Mouse (Mus musculus): ENCODE results near the gene Camk2n2. TPM values are rescaled to one million over a fixed set of nuclear protein-coding genes. Genes with fewer than 3 reads are reported as not detected.
"Not testable (repeated sequence)": the region's sequence is repeated elsewhere in the genome, so short reads cannot be mapped to it uniquely, and the experiment has no call there.

The Camk2n2 gene
- polyA plus RNA-seq (2014; fragmentation: Nextera tagmentation; extraction: Ambion mirVana): 1.6 and 1.7 TPM in 2 replicates

DNA sequence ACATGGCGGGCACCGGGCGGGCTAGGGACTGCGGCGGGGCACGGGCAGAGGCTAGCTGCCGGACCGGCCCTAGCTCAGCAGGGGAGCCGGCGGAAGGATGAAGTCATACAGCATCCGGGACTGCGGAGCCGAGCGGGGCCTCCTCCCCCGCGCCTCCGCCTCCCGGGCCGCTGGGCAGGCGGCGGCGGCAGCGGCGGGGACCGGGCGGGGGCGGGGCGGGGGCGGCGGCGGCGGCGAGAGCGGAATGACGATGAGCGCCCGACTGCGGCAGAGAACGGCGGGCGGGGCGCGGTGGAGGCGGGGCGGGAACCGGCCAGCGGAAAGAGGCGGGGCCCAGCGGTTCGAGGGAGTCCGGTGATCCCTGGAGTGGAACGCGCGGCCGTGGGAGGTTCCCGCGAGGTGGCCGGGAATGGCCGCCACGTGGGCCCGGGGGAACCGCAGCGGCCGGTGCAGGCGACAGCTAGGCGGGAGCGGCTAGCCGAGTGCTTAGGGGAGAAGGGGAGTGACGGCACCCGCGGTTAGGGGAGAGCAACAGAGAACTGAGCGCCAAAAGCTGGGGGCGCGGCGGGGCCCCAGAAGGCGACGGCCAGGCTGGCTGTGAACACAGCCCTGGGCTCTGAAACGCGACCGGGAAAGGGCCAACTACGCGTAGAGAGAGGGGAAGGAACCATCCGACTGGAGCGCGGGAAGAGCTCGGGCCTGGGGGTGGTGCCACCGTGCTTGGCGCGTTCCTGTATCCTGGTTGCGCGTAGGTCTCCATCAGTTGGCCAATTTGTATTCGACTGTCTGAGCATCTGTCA, at the start of gene Camk2n2:
Gene Camk2n2, minus strand, starts transcription at position 97 of the 800 bp plus-strand sequence.
- peaks cover 12% of the 10 kb centered on the region for H3K4me1 ChIP-seq (replicated peaks; ENCODE audit: control insufficient read depth, insufficient read depth, low read length)

DNA sequence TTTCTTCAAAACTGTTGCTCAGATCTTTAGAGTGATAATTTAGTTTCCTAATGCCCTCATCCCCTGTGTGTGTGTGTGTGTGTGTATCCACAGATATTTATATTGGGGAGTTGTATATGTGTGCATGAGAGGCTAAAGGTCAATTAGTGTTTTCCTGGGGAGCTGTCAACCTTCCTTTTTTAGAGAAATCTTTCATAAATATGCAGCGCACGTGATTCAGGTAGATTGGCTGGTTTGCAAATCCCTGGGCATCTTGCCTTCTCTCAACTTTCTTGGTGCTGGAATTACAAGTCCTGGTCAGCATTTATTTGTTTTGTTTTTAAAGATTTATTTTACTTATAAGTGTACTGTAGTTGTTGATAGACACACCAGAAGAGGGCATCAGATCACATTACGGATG, 49.2 kb upstream of the Camk2n2 start:
- 92% methylated on average over 3 of the region's 3 CpGs for WGBS
- H3K9me3 ChIP-seq (ENCODE audit: control insufficient read depth, low read length): no peaks in the 10 kb centered on the region
- DNase-seq (ENCODE audit: low spot score): no peak
- H3K4me1 ChIP-seq (replicated peaks; ENCODE audit: control insufficient read depth, insufficient read depth, low read length): peaks cover 12% of the 10 kb centered on the region
- no peak overlapping the region for H3K27ac ChIP-seq (ENCODE audit: low read depth)
- no peak overlapping the region for H3K4me3 ChIP-seq (ENCODE audit: low read depth, low read length)
- peaks cover 10% of the 10 kb centered on the region for H3K36me3 ChIP-seq (ENCODE audit: control insufficient read depth, insufficient read depth, low read length)
- no peak overlapping the region for H3K9ac ChIP-seq (ENCODE audit: low read length)
- no peaks in the 10 kb centered on the region for H3K27me3 ChIP-seq (replicated peaks; ENCODE audit: control insufficient read depth, insufficient read depth, low read length)
- no peak overlapping the region for H3K4me2 ChIP-seq (ENCODE audit: low read length)
- no peak for ATAC-seq (replicated peaks; ENCODE audit: low FRiP score, low TSS enrichment, low read depth)

More for the DNA sequence above, at the start of gene Camk2n2:
- Histone ChIP-seq H3K27ac (ENCODE audit: low read depth) (peak within 1 kb of the TSS; percentile 22; the same call in 1 of the 2 replicates), H3K36me3 (ENCODE audit: control insufficient read depth, insufficient read depth, low read length) (0 out of 2 replicates have a peak, but pooled peaks cover 10% of the 10 kb centered on the region), H3K9ac (ENCODE audit: low read length) (peak within 1 kb of the TSS; percentile 57), H3K27me3 (replicated peaks; ENCODE audit: control insufficient read depth, insufficient read depth, low read length) (peaks cover 35% of the 10 kb centered on the region), H3K4me2 (ENCODE audit: low read length) (peak within 1 kb of the TSS; percentile 98), H3K4me3 (ENCODE audit: low read depth, low read length) (peak within 1 kb of the TSS; percentile 63), H3K9me3 (ENCODE audit: control insufficient read depth, low read length) (no peaks in the 10 kb centered on the region)
- WGBS: under 1% methylated on average over 64 of the region's 92 CpGs
- peak; percentile 72 for DNase-seq (ENCODE audit: low spot score)
- peak; percentile 50 for ATAC-seq (replicated peaks; ENCODE audit: low FRiP score, low TSS enrichment, low read depth)

GRCm38 (mm10) chr16:20668013-20668412, 46.9 kb upstream of the Camk2n2 start, which contains the start of gene Eif4g1:
Gene Eif4g1 (plus strand): TSS chr16:20668313.
- not testable (repeated sequence) for H3K4me2 ChIP-seq (ENCODE audit: low read length); H3K9me3 ChIP-seq (ENCODE audit: control insufficient read depth, low read length); H3K4me1 ChIP-seq (replicated peaks; ENCODE audit: control insufficient read depth, insufficient read depth, low read length); DNase-seq (ENCODE audit: low spot score); ATAC-seq (replicated peaks; ENCODE audit: low FRiP score, low TSS enrichment, low read depth); H3K27me3 ChIP-seq (replicated peaks; ENCODE audit: control insufficient read depth, insufficient read depth, low read length); H3K9ac ChIP-seq (ENCODE audit: low read length); H3K27ac ChIP-seq (ENCODE audit: low read depth); H3K4me3 ChIP-seq (ENCODE audit: low read depth, low read length)
- WGBS: 96% methylated on average over 3 of the region's 6 CpGs
- peaks cover 14% of the 10 kb centered on the region for H3K36me3 ChIP-seq (ENCODE audit: control insufficient read depth, insufficient read depth, low read length)

DNA sequence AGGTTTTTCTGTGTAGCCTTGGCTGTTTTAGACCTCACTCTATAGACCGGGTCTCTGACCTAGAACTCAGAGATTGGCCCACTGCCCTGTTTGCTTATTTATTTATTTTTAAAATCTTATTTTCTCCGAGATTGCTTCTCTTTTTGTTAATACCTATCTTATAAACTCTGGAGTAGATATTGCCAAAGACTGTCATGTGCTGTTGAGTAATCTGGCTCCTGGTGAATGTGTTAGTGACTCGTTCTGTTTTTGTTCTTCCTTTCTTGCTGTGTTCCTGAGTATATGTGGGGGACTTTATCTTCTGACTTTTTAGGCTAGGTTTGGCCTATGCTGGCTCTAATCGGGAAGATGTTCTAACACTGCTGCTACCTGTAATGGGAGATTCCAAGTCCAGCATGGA, 36.6 kb upstream of the Camk2n2 start:
- Histone ChIP-seq H3K9ac (ENCODE audit: low read length) (no peak overlapping the region), H3K9me3 (ENCODE audit: control insufficient read depth, low read length) (no peaks in the 10 kb centered on the region), H3K4me1 (replicated peaks; ENCODE audit: control insufficient read depth, insufficient read depth, low read length) (peaks cover 4% of the 10 kb centered on the region), H3K4me3 (ENCODE audit: low read depth, low read length) (no peak overlapping the region), H3K27ac (ENCODE audit: low read depth) (no peak overlapping the region), H3K27me3 (replicated peaks; ENCODE audit: control insufficient read depth, insufficient read depth, low read length) (no peaks in the 10 kb centered on the region), H3K4me2 (ENCODE audit: low read length) (no peak overlapping the region), H3K36me3 (ENCODE audit: control insufficient read depth, insufficient read depth, low read length) (peaks cover 92% of the 10 kb centered on the region)
- ATAC-seq (replicated peaks; ENCODE audit: low FRiP score, low TSS enrichment, low read depth) (no peak), DNase-seq (ENCODE audit: low spot score) (no peak)
- WGBS: 91% methylated on average over 4 of the region's 4 CpGs

GRCm38 (mm10) chr16:20653315-20653714, 32.2 kb upstream of the Camk2n2 start:
- no peaks in the 10 kb centered on the region for H3K27me3 ChIP-seq (replicated peaks; ENCODE audit: control insufficient read depth, insufficient read depth, low read length)
- 57% methylated on average over 2 of the region's 2 CpGs for WGBS

GRCm38 (mm10) chr16:20651947-20652310, 30.8 kb upstream of the Camk2n2 start:
- ATAC-seq (replicated peaks; ENCODE audit: low FRiP score, low TSS enrichment, low read depth): no peak

More at GRCm38 (mm10) chr16:20653315-20653714, 32.2 kb upstream of the Camk2n2 start:
- no peak overlapping the region for H3K4me2 ChIP-seq (ENCODE audit: low read length)
- peaks cover 9% of the 10 kb centered on the region for H3K4me1 ChIP-seq (replicated peaks; ENCODE audit: control insufficient read depth, insufficient read depth, low read length)
- H3K9ac ChIP-seq (ENCODE audit: low read length): no peak overlapping the region
- DNase-seq (ENCODE audit: low spot score): no peak
- ATAC-seq (replicated peaks; ENCODE audit: low FRiP score, low TSS enrichment, low read depth): no peak
- no peaks in the 10 kb centered on the region for H3K9me3 ChIP-seq (ENCODE audit: control insufficient read depth, low read length)
- no peak overlapping the region for H3K27ac ChIP-seq (ENCODE audit: low read depth)
- peaks cover 49% of the 10 kb centered on the region for H3K36me3 ChIP-seq (ENCODE audit: control insufficient read depth, insufficient read depth, low read length)
- H3K4me3 ChIP-seq (ENCODE audit: low read depth, low read length): no peak overlapping the region

DNA sequence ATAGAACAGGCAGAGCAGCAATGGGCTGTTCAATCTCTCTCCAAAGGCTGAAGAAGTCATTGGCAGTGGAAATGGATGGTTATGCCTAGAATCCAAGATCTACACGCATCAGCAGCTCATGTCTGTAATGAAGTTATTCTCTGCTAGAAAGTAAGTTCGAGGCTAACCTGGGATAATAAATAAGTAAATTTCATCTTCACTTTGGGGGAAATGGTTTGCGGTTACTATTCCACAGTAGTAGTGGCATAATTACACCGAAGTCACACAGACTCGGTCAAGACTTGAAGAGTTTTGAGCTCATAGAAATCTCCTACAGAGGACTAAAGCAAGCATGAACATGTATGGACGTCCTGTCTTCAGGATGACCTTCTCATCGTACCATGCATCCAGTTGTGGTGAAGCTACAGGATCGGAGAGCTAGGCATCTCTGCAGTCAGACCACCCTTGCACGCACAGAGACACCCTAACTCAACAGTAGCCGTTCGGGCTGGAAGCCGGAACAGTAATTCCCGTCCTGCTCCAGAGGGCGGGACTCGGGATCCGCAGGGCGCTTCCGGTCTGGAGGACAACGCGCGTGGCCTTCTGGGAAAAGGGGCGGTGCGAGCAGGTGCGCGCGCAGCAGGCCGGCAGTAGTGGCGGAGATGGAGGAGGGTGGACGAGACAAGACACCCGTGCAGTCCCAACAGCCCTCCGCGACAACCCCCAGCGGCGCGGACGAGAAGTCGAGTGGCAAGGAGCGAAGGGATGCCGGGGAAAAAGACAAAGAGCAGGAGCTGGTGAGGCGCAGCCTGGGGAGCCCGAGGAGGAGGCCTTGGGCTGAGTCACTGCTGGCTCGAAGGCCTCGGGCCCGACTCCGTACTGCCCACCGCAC, 30.2 kb upstream of the Camk2n2 start, which contains the start of gene Psmd2:
Gene Psmd2, plus strand, starts transcription at position 577 of the 871 bp plus-strand sequence.
- Histone ChIP-seq H3K4me2 (ENCODE audit: low read length) (peak within 1 kb of the TSS; percentile 98), H3K4me1 (replicated peaks; ENCODE audit: control insufficient read depth, insufficient read depth, low read length) (peaks cover 9% of the 10 kb centered on the region), H3K27ac (ENCODE audit: low read depth) (peak within 1 kb of the TSS; percentile 43; the same call in 1 of the 2 replicates), H3K9me3 (ENCODE audit: control insufficient read depth, low read length) (no peaks in the 10 kb centered on the region), H3K36me3 (ENCODE audit: control insufficient read depth, insufficient read depth, low read length) (peaks cover 29% of the 10 kb centered on the region), H3K9ac (ENCODE audit: low read length) (peak within 1 kb of the TSS; percentile 80), H3K4me3 (ENCODE audit: low read depth, low read length) (peak within 1 kb of the TSS; percentile 90), H3K27me3 (replicated peaks; ENCODE audit: control insufficient read depth, insufficient read depth, low read length) (no peaks in the 10 kb centered on the region)
- ATAC-seq (replicated peaks; ENCODE audit: low FRiP score, low TSS enrichment, low read depth) (peak; percentile 96), DNase-seq (ENCODE audit: low spot score) (peak; percentile 98)
- 2% methylated on average over 46 of the region's 46 CpGs for WGBS

More at GRCm38 (mm10) chr16:20651947-20652310, 30.8 kb upstream of the Camk2n2 start:
- H3K4me3 ChIP-seq (ENCODE audit: low read depth, low read length): peak overlapping the region; percentile 90
- no peaks in the 10 kb centered on the region for H3K27me3 ChIP-seq (replicated peaks; ENCODE audit: control insufficient read depth, insufficient read depth, low read length)
- H3K36me3 ChIP-seq (ENCODE audit: control insufficient read depth, insufficient read depth, low read length): peaks cover 35% of the 10 kb centered on the region
- H3K4me1 ChIP-seq (replicated peaks; ENCODE audit: control insufficient read depth, insufficient read depth, low read length): peaks cover 9% of the 10 kb centered on the region
- H3K9me3 ChIP-seq (ENCODE audit: control insufficient read depth, low read length): no peaks in the 10 kb centered on the region
- H3K27ac ChIP-seq (ENCODE audit: low read depth): no peak overlapping the region
- 8% methylated on average over 12 of the region's 12 CpGs for WGBS
- no peak for DNase-seq (ENCODE audit: low spot score)
- peak overlapping the region; percentile 98 for H3K4me2 ChIP-seq (ENCODE audit: low read length)
- peak overlapping the region; percentile 80 for H3K9ac ChIP-seq (ENCODE audit: low read length)

GRCm38 (mm10) chr16:20643911-20644310, 22.8 kb upstream of the Camk2n2 start:
- H3K4me3 ChIP-seq (ENCODE audit: low read depth, low read length): no peak overlapping the region
- H3K9me3 ChIP-seq (ENCODE audit: control insufficient read depth, low read length): no peaks in the 10 kb centered on the region
- ATAC-seq (replicated peaks; ENCODE audit: low FRiP score, low TSS enrichment, low read depth) (no peak), DNase-seq (ENCODE audit: low spot score) (no peak)
- H3K4me1 ChIP-seq (replicated peaks; ENCODE audit: control insufficient read depth, insufficient read depth, low read length): no peaks in the 10 kb centered on the region
- no peaks in the 10 kb centered on the region for H3K27me3 ChIP-seq (replicated peaks; ENCODE audit: control insufficient read depth, insufficient read depth, low read length)
- 85% methylated on average over 7 of the region's 7 CpGs for WGBS
- H3K4me2 ChIP-seq (ENCODE audit: low read length): no peak overlapping the region
- no peak overlapping the region for H3K27ac ChIP-seq (ENCODE audit: low read depth)
- no peak overlapping the region for H3K9ac ChIP-seq (ENCODE audit: low read length)
- H3K36me3 ChIP-seq (ENCODE audit: control insufficient read depth, insufficient read depth, low read length): no peaks in the 10 kb centered on the region

Data from intestine, embryonic 14.5 days (tissue).